Mouse (Mus musculus) CH12.LX (cell line): ENCODE results near the gene Swi5. TPM values are rescaled to one million over a fixed set of nuclear protein-coding genes. Genes with fewer than 3 reads are reported as not detected.

Experiments used
- DNase-seq: peaks from one replicate; pipeline ENCODE4 v3.0.0-alpha.2; 2013; ENCODE audit errors: extremely low read depth
- H3K27ac ChIP-seq: 2 replicates; pipeline ENCODE4 v1.5.1; 2012; ENCODE audit warnings: low read depth, mild to moderate bottlenecking, control low read depth, moderate library complexity; ENCODE audit not compliant: insufficient read depth
- H3K27me3 ChIP-seq: replicated peaks from 2 replicates; pipeline ENCODE3; 2012; ENCODE audit warnings: inconsistent platforms
- H3K36me3 ChIP-seq, 2 experiments: replicated peaks in 1 of 2; 2 replicates each; pipeline versions ENCODE3 to v1.6.1; 2012; ENCODE audit warnings: inconsistent platforms in 1 of 2, low read length in 1 of 2, mild to moderate bottlenecking in 1 of 2, mixed read lengths in 1 of 2, moderate library complexity in 1 of 2; ENCODE audit not compliant: control insufficient read depth in 1 of 2, insufficient read depth in 1 of 2
- H3K4me1 ChIP-seq, 2 experiments: 2 replicates each; pipeline ENCODE4 v1.6.1; 2012; ENCODE audit warnings: inconsistent platforms in 1 of 2, moderate library complexity in 1 of 2; ENCODE audit not compliant: insufficient read depth in 2 of 2, control insufficient read depth in 1 of 2
- H3K4me2 ChIP-seq: 2 replicates; pipeline ENCODE4 v1.6.1; 2012; ENCODE audit warnings: low read depth, mild to moderate bottlenecking, control low read depth; ENCODE audit not compliant: poor library complexity, insufficient read depth, severe bottlenecking
- H3K4me3 ChIP-seq, 3 experiments: fragments of 150-350 bp in 1 of 3; sonication (generic) in 1 of 3; replicated peaks in 1 of 3; 2 replicates each; pipeline versions ENCODE3 to v1.5.1; 2011 to 2012; ENCODE audit warnings: low read depth in 2 of 3, low read length in 2 of 3, mild to moderate bottlenecking in 2 of 3, moderate library complexity in 2 of 3, control low read depth in 1 of 3, improper control_type of control experiment in 1 of 3, inconsistent platforms in 1 of 3, mixed read lengths in 1 of 3; ENCODE audit not compliant: poor library complexity in 1 of 3
- H3K79me2 ChIP-seq: replicated peaks from 2 replicates; pipeline ENCODE4 v1.6.1; 2012; ENCODE audit warnings: mild to moderate bottlenecking, moderate library complexity; ENCODE audit not compliant: control insufficient read depth, poor library complexity, insufficient read depth, severe bottlenecking; ENCODE audit errors: extremely low read depth
- H3K9ac ChIP-seq: 2 replicates; pipeline ENCODE4 v1.6.1; 2012; ENCODE audit warnings: low read depth, mild to moderate bottlenecking, control low read depth, moderate library complexity; ENCODE audit not compliant: insufficient read depth
- H3K9me3 ChIP-seq: replicated peaks from 2 replicates; pipeline ENCODE3; 2012; ENCODE audit warnings: low read length, inconsistent platforms, mixed read lengths
- CHD1 ChIP-seq: IDR thresholded peaks from 2 replicates; pipeline ENCODE4 v1.6.1; 2012; ENCODE audit warnings: low read depth, low read length, improper control_type of control experiment, inconsistent platforms
- CTCF ChIP-seq, 2 experiments: IDR thresholded peaks in 1 of 2; conservative IDR thresholded peaks in 1 of 2; 2 replicates each; pipeline ENCODE4 v1.5.1; 2011 to 2012; ENCODE audit warnings: low read depth in 2 of 2, low read length in 2 of 2, improper control_type of control experiment in 1 of 2, inconsistent platforms in 1 of 2, mild to moderate bottlenecking in 1 of 2, moderate library complexity in 1 of 2
- ELF1 ChIP-seq: IDR thresholded peaks from 2 replicates; pipeline ENCODE4 v1.6.1; 2014; ENCODE audit warnings: low read depth, mild to moderate bottlenecking, inconsistent platforms, low read length, improper control_type of control experiment
- EP300 ChIP-seq: IDR thresholded peaks from 2 replicates; pipeline ENCODE4 v1.6.1; 2011; ENCODE audit warnings: low read length, improper control_type of control experiment
- GABPA ChIP-seq: IDR thresholded peaks from 2 replicates; pipeline ENCODE4 v1.6.1; 2012; ENCODE audit warnings: low read depth, low read length, improper control_type of control experiment, inconsistent platforms; ENCODE audit not compliant: insufficient replicate concordance
- HCFC1 ChIP-seq: IDR thresholded peaks from 2 replicates; pipeline ENCODE4 v1.6.1; 2012; ENCODE audit warnings: low read depth, mild to moderate bottlenecking, inconsistent platforms, low read length, improper control_type of control experiment
- IRF4 ChIP-seq: IDR thresholded peaks from 2 replicates; pipeline ENCODE4 v1.6.1; 2014; ENCODE audit warnings: low read depth, mild to moderate bottlenecking, inconsistent platforms, low read length, improper control_type of control experiment
- KAT2A ChIP-seq: IDR thresholded peaks from 2 replicates; pipeline ENCODE4 v1.6.1; 2012; ENCODE audit warnings: low read length, improper control_type of control experiment, inconsistent platforms; ENCODE audit not compliant: insufficient replicate concordance
- MAX ChIP-seq: IDR thresholded peaks from 2 replicates; pipeline ENCODE4 v1.6.1; 2011; ENCODE audit warnings: low read length, improper control_type of control experiment
- MEF2A ChIP-seq: IDR thresholded peaks from 2 replicates; pipeline ENCODE4 v1.6.1; 2014; ENCODE audit warnings: low read depth, mild to moderate bottlenecking, inconsistent platforms, low read length, improper control_type of control experiment, borderline replicate concordance
- MXI1 ChIP-seq: IDR thresholded peaks from 2 replicates; pipeline ENCODE4 v1.6.1; 2011; ENCODE audit warnings: mild to moderate bottlenecking, low read depth, low read length, improper control_type of control experiment
- NELFE ChIP-seq: IDR thresholded peaks from 2 replicates; pipeline ENCODE4 v1.6.1; 2011; ENCODE audit warnings: low read depth, low read length, improper control_type of control experiment
- POLR2A ChIP-seq: IDR thresholded peaks from 2 replicates; pipeline ENCODE4 v1.6.1; 2011; ENCODE audit warnings: low read depth, mild to moderate bottlenecking, improper control_type of control experiment, low read length
- RAD21 ChIP-seq: IDR thresholded peaks from 2 replicates; pipeline ENCODE4 v1.6.1; 2011; ENCODE audit warnings: low read depth, mild to moderate bottlenecking, low read length, improper control_type of control experiment, moderate library complexity
- SIN3A ChIP-seq: IDR thresholded peaks from 2 replicates; pipeline ENCODE4 v1.6.1; 2012; ENCODE audit warnings: low read length, improper control_type of control experiment, inconsistent platforms
- SMC3 ChIP-seq: IDR thresholded peaks from 2 replicates; pipeline ENCODE4 v1.6.1; 2011; ENCODE audit warnings: low read depth, low read length, improper control_type of control experiment
- TBP ChIP-seq: conservative IDR thresholded peaks from 2 replicates; pipeline ENCODE4 v1.6.1; 2011; ENCODE audit warnings: low read depth, low read length, improper control_type of control experiment
- ZMIZ1 ChIP-seq: IDR thresholded peaks from 2 replicates; pipeline ENCODE4 v1.6.1; 2012; ENCODE audit warnings: low read depth, mild to moderate bottlenecking, inconsistent platforms, low read length, improper control_type of control experiment
- dilution Hi-C: fragments of 300-500 bp; cut with MboI; formaldehyde crosslinking; loops from 2 replicates; pipeline ENCODE4 v1.14.3; 2020; ENCODE audit warnings: low sequenced_read_pairs; ENCODE audit not compliant: extremely low pct_unique_long_range_greater_than_20kb, extremely low pct_ligation_motif_present
- in situ Hi-C: fragments of 300-500 bp; cut with MboI; formaldehyde crosslinking; loops from 3 replicates; pipeline ENCODE4 v1.14.3; 2019; ENCODE audit warnings: low sequenced_read_pairs, low pct_ligation_motif_present, low pct_unique_long_range_greater_than_20kb, mixed read lengths
- polyA plus RNA-seq: library from polyadenylated mRNA; unstranded; fragments of >175 nt; gene quantifications from 2 replicates; pipeline ENCODE4 v1.2.1, GENCODE M21; 2012; ENCODE audit warnings: low read depth; ENCODE audit not compliant: insufficient read length
- total RNA-seq, 2 experiments: library from RNA; depleted of rRNA; stranded (reverse); fragments of 300-350 nt in 1 of 2; fragments of >200 nt in 1 of 2; gene quantifications; 2 replicates each; pipeline ENCODE4 v1.2.3; 2012 to 2014

The Swi5 gene
- total and polyA plus RNA-seq, 3 experiments = 295 to 437 (median 344) TPM

DNA sequence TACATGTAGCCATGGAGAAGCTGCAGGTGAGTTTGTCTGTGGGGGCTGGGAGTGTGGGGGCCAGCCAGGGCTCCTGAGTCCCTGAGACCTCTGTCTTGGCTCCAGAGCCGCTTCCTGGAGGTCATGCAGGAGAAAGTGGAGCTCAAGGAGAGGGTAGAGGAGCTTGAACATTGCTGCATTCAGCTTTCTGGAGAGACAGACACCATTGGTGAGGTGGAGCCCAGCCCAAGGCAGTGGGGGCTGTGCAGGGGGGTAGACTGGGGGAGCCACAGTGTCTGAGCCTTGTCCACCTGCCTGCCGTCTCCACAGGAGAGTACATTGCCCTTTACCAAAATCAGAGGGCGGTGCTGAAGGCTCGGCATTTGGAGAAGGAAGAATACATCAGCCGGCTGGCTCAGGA, 17.8 kb upstream of the Swi5 start:
- dilution Hi-C loops (no loop called here), in situ Hi-C loops (no loop called here)
- no peaks in the 10 kb centered on the region for H3K27me3 ChIP-seq
- H3K9me3 ChIP-seq = no peaks in the 10 kb centered on the region
- H3K79me2 ChIP-seq = no peaks in the 10 kb centered on the region
- peaks cover 8 to 18% of the 10 kb centered on the region in 2 experiments for H3K4me1 ChIP-seq
- TF ChIP-seq POLR2A = no peak
- TF ChIP-seq KAT2A = no peak
- no peak for TF ChIP-seq EP300
- no peak for TF ChIP-seq GABPA
- no peak for TF ChIP-seq SMC3
- no peak for TF ChIP-seq ZMIZ1
- TF ChIP-seq MXI1 = no peak
- TF ChIP-seq ELF1 = no peak
- no peak for TF ChIP-seq MEF2A
- no peak for TF ChIP-seq IRF4
- TF ChIP-seq MAX = no peak
- TF ChIP-seq SIN3A = no peak
- no peak overlapping the region for H3K4me3 ChIP-seq
- H3K36me3 ChIP-seq = peaks cover 65 to 90% of the 10 kb centered on the region in 2 experiments
- no peak overlapping the region for H3K9ac ChIP-seq
- no peak overlapping the region for H3K4me2 ChIP-seq
- DNase-seq = no peak
- H3K27ac ChIP-seq = no peak overlapping the region

DNA sequence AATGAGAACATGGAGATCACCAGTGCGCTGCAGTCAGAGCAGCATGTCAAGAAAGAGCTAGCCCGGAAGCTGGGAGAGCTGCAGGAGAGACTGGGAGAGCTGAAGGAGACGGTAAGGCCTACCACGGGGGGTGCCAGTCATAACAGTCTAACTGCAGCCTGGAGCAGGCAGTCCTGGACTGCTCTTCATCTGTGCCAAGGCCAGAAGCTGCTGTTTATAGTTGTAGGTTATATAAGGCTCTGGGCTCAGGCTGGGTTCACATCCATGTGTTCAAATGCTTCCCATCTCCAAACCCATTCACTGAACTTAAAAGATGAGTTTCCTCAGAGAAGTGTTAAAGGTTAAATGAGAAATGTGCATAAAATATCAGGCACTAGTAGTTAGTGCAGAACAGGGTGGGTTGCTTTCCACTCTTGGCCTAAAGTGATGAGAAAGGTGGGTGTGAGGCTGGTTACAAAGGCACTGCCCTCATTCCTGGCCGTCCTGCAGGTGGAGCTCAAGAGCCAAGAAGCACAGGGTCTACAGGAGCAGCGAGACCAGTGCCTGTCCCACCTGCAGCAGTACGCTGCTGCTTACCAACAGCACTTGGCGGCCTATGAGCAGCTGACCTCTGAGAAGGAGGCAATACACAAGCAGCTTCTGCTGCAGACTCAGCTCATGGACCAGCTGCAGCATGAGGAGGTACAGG, 16.4 kb upstream of the Swi5 start:
- no peak for TF ChIP-seq NELFE
- no peak for TF ChIP-seq EP300
- TF ChIP-seq RAD21 = peak; percentile 56
- no peak for TF ChIP-seq HCFC1
- TF ChIP-seq CHD1 = no peak
- TF ChIP-seq CTCF (conservative IDR thresholded peaks at IDR 0.05 in 1 of 2, IDR thresholded peaks at IDR 0.05 in 1 of 2; ENCODE audit: low read depth in 2 of 2, low read length in 2 of 2) = peak; percentile 52 to 72; a peak in 3 of 4 replicates
- TF ChIP-seq TBP = no peak
- TF ChIP-seq POLR2A = no peak
- TF ChIP-seq SMC3 = peak; percentile 49
- no peak for TF ChIP-seq ELF1
- Histone ChIP-seq H3K27ac (no peak overlapping the region), H3K36me3 (peaks cover 68 to 96% of the 10 kb centered on the region in 2 experiments), H3K4me2 (no peak overlapping the region), H3K4me3 (no peak overlapping the region), H3K4me1 (peaks cover 0 to 9% of the 10 kb centered on the region in 2 experiments; a peak in 2 of 4 replicates), H3K9me3 (no peaks in the 10 kb centered on the region), H3K79me2 (no peaks in the 10 kb centered on the region), H3K27me3 (no peaks in the 10 kb centered on the region), H3K9ac (no peak overlapping the region)
- in situ Hi-C loops (no loop called here), dilution Hi-C loops (no loop called here)
- peak; percentile 51 for DNase-seq
